Mouse (Mus musculus) stomach, postnatal 0 days (tissue): ENCODE data around the gene Ezh2. TPM values are rescaled to one million over a fixed set of nuclear protein-coding genes. Genes with fewer than 3 reads are reported as not detected.

Experiments used
- ATAC-seq: fragments of 200-750 bp; cut with Nextera tagmentation; 2 replicates; pipeline ENCODE4 v1.8.0; 2017; ENCODE audit not compliant: low FRiP score, low TSS enrichment
- DNase-seq: peaks from one replicate; pipeline ENCODE4 v3.0.0-alpha.2; 2016; ENCODE audit warnings: low spot score
- H3K27ac ChIP-seq: fragments of 300-500 bp; sonication (generic); replicated peaks from 2 replicates; pipeline ENCODE4 v1.5.1; 2014; ENCODE audit warnings: mild to moderate bottlenecking, control low read depth
- H3K27me3 ChIP-seq: fragments of 300-500 bp; sonication (generic); 2 replicates; pipeline ENCODE4 v1.6.1; 2014; ENCODE audit warnings: low read length; ENCODE audit not compliant: control insufficient read depth, insufficient read depth
- H3K36me3 ChIP-seq: fragments of 300-500 bp; sonication (generic); 2 replicates; pipeline ENCODE4 v1.6.1; 2014; ENCODE audit warnings: low read length, mixed read lengths; ENCODE audit not compliant: control insufficient read depth, insufficient read depth
- H3K4me1 ChIP-seq: fragments of 300-500 bp; sonication (generic); replicated peaks from 2 replicates; pipeline ENCODE4 v1.6.1; 2014; ENCODE audit warnings: antibody characterized with exemption; ENCODE audit not compliant: control insufficient read depth, insufficient read depth
- H3K4me2 ChIP-seq: fragments of 300-500 bp; sonication (generic); replicated peaks from 2 replicates; pipeline ENCODE4 v1.6.1; 2014; ENCODE audit warnings: low read depth, mild to moderate bottlenecking, control low read depth, moderate library complexity
- H3K4me3 ChIP-seq: fragments of 300-500 bp; sonication (generic); 2 replicates; pipeline ENCODE4 v1.5.1; 2014; ENCODE audit warnings: low read depth, low read length, control low read depth
- H3K9ac ChIP-seq: fragments of 300-500 bp; sonication (generic); 2 replicates; pipeline ENCODE4 v1.6.1; 2014; ENCODE audit warnings: mild to moderate bottlenecking, low read length, control low read depth, mixed read lengths
- H3K9me3 ChIP-seq: fragments of 300-500 bp; sonication (generic); 2 replicates; pipeline ENCODE4 v1.6.1; 2016; ENCODE audit warnings: low read length; ENCODE audit not compliant: control insufficient read depth
- CTCF ChIP-seq: IDR thresholded peaks from 2 replicates; pipeline ENCODE4 v1.5.1; 2016; ENCODE audit warnings: antibody characterized with exemption, low read depth, mild to moderate bottlenecking, moderate library complexity
- EP300 ChIP-seq: optimal IDR thresholded peaks from 2 replicates; pipeline ENCODE3; 2016; ENCODE audit warnings: antibody characterized with exemption
- WGBS: fragments of 180-500 bp; shearing (Covaris S2); extraction: QIAGEN DNeasy Blood & Tissue Kit; methylation state at CpG from one replicate; pipeline ENCODE4 v1.1.7; 2014; 5-methylcytosine and 5-hydroxymethylcytosine counted together
- polyA plus RNA-seq: library from polyadenylated mRNA; unstranded; fragments of >200 nt; fragmentation: Nextera tagmentation; extraction: Ambion mirVana; gene quantifications from 2 replicates; pipeline ENCODE4 v1.2.1, GENCODE M21; 2015

Ezh2 gene
- polyA plus RNA-seq, 1 experiment from 2014 or later, result 27.1 TPM

DNA sequence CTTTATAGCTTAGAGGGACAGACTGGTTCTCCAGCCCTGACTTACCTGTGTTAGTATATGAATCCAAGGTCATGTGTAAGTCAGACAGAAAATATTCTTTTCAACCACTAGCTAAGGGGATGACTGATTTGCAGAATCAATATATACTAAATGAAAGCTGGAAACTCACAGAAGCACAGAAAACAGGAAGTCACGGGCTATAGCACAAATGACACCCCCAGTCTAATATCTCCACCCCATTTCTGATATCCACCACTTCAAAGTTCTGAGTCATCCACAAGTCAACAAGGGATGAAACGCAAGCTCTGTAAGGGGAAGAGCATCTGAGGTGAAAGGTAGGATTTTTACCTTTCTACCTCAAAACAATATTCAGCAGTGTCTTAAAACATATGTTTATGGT lies 34.3 kb downstream of the Ezh2 start:
- 0 out of 2 replicates have a peak, but pooled peaks cover under 1% of the 10 kb centered on the region for H3K36me3 ChIP-seq
- H3K9me3 ChIP-seq, result no peaks in the 10 kb centered on the region
- 65% methylated on average over 2 of the region's 2 CpGs for WGBS
- no peak overlapping the region for H3K4me2 ChIP-seq
- no peaks in the 10 kb centered on the region for H3K27me3 ChIP-seq
- TF ChIP-seq CTCF, result no peak
- TF ChIP-seq EP300, result no peak
- H3K4me3 ChIP-seq, result no peak overlapping the region
- no peaks in the 10 kb centered on the region for H3K4me1 ChIP-seq
- ATAC-seq (no peak), DNase-seq (no peak)
- no peak overlapping the region for H3K9ac ChIP-seq
- H3K27ac ChIP-seq, result no peak overlapping the region

DNA sequence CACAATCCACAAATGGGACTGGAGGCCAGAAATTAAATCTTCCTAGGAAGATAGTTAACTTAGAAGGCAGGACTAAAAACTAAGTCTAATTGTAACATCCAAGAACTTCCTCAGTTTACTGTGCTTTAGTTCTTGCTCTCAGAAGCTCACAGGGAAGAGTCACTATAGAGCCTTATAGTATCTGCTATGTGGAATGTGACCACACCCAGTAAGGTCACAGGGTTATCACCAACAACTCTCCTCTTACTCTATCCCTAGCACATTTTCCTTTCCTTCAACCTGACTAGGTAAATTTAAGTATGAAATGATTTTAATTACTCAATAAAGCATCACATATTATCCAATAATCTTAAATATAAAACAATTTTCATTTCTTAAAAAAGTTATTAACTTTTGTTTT lies 34.7 kb downstream of the Ezh2 start:
- Histone ChIP-seq H3K27ac (no peak overlapping the region), H3K4me3 (no peak overlapping the region), H3K36me3 (0 out of 2 replicates have a peak, but pooled peaks cover 2% of the 10 kb centered on the region), H3K9me3 (no peaks in the 10 kb centered on the region), H3K9ac (no peak overlapping the region), H3K4me2 (no peak overlapping the region), H3K27me3 (no peaks in the 10 kb centered on the region), H3K4me1 (no peaks in the 10 kb centered on the region)
- DNase-seq (no peak), ATAC-seq (no peak)
- TF ChIP-seq EP300 (no peak), CTCF (no peak)

DNA sequence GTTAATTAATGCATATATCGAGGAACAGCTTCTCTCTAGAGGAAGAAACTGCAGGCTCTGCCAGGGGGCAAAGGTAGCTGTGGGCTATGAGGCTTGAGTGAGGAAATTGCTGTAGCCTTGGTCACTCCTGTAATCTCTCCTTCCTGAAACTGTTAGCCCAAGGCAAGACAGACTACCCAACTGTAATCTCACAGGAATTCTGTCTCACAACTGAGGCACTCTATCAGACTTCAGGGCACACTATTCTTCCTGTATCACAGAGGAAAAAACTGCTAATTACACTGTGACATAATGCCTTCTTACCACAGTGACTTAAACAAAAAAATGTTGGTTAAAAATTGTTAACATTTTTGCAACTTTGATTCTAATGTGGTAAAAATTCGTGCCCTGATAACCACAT lies 35.9 kb downstream of the Ezh2 start:
- H3K4me1 ChIP-seq, result no peaks in the 10 kb centered on the region
- H3K27me3 ChIP-seq, result no peaks in the 10 kb centered on the region
- H3K9ac ChIP-seq, result no peak overlapping the region
- WGBS, result 89% methylated on average over 2 of the region's 2 CpGs
- no peak for TF ChIP-seq EP300
- no peak for TF ChIP-seq CTCF
- no peak overlapping the region for H3K4me3 ChIP-seq
- H3K27ac ChIP-seq, result no peak overlapping the region
- peaks cover 4% of the 10 kb centered on the region for H3K36me3 ChIP-seq
- no peaks in the 10 kb centered on the region for H3K9me3 ChIP-seq
- ATAC-seq, result no peak
- DNase-seq, result no peak
- H3K4me2 ChIP-seq, result no peak overlapping the region

DNA sequence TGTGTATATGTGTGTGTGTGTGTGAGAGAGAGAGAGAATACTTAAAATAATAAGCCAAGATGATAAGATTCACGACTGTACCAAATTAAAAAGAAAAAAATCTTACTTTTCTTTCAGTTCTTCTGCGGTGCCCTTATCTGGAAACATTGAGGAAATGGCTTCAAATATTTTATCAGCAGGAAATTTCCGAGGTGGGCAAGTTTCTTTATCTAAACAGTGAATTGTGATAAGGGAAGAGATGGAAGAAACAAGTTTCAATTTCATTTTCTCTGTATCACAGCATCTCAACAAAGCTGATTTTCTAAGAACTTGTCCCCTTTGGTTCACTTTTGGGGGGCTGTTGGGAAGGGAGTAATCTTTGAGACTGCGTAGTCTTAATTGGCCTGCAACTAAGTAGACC lies 42.9 kb downstream of the Ezh2 start:
- Histone ChIP-seq H3K27me3 (no peaks in the 10 kb centered on the region), H3K27ac (no peak overlapping the region), H3K4me1 (no peaks in the 10 kb centered on the region), H3K9ac (no peak overlapping the region), H3K4me2 (no peak overlapping the region), H3K4me3 (no peak overlapping the region), H3K9me3 (no peaks in the 10 kb centered on the region), H3K36me3 (peaks cover 4% of the 10 kb centered on the region)
- no peak for DNase-seq
- WGBS, result 71% methylated on average over 4 of the region's 4 CpGs
- TF ChIP-seq CTCF (no peak), EP300 (no peak)
- ATAC-seq, result no peak

DNA sequence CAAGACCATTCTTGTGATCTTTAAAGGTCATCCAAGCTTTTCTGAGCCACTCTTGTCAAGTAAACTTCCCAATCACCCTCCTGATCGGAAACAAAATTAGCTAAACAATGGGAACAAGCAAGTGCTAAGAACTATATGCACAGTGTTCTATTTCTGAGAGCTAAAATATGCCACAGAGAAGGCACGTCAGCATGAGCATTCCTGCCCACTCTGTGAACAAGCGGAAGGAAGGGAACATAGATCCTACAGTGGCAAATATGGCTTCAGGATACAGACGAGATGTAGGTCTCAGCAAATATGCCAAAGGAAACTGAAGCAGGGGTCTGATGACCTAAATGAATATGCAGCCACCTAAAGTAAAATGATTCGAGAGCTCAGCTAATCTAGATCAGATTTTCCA lies 59.8 kb downstream of the Ezh2 start:
- no peak overlapping the region for H3K27ac ChIP-seq
- no peaks in the 10 kb centered on the region for H3K4me1 ChIP-seq
- H3K36me3 ChIP-seq, result peaks cover 4% of the 10 kb centered on the region
- H3K4me2 ChIP-seq, result no peak overlapping the region
- no peak for DNase-seq
- WGBS, result 89% methylated on average over 5 of the region's 5 CpGs
- H3K9ac ChIP-seq, result no peak overlapping the region
- no peak for TF ChIP-seq EP300
- no peak for TF ChIP-seq CTCF
- H3K9me3 ChIP-seq, result no peaks in the 10 kb centered on the region
- H3K4me3 ChIP-seq, result no peak overlapping the region
- H3K27me3 ChIP-seq, result no peaks in the 10 kb centered on the region
- no peak for ATAC-seq

DNA sequence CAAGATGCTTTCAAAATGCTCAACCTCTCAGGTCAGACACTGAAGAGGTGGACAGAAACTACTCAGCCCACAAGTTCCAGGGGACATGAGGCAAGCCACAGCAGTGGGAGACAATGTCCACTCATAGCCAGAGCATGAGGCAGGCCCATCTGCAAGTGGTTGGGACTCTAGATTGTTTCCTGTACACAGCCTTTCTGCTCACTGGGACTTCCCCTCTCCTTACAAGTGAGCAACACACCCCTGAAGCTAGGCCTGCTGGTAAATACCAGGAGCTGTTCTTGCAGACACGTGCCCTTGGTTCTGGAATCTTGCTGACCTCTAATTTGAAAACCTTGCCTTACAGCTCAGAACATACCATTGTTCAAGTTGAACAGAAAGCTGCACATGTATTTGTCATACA lies 62.6 kb downstream of the Ezh2 start:
- H3K27me3 ChIP-seq, result no peaks in the 10 kb centered on the region
- no peaks in the 10 kb centered on the region for H3K9me3 ChIP-seq
- no peak overlapping the region for H3K27ac ChIP-seq
- H3K4me2 ChIP-seq, result no peak overlapping the region
- DNase-seq (no peak), ATAC-seq (no peak)
- peaks cover 3% of the 10 kb centered on the region; the same call in 1 of the 2 replicates for H3K36me3 ChIP-seq
- H3K4me3 ChIP-seq, result no peak overlapping the region
- TF ChIP-seq EP300 (no peak), CTCF (no peak)
- 63% methylated on average over 1 of the region's 1 CpGs for WGBS
- no peaks in the 10 kb centered on the region for H3K4me1 ChIP-seq
- H3K9ac ChIP-seq, result no peak overlapping the region

DNA sequence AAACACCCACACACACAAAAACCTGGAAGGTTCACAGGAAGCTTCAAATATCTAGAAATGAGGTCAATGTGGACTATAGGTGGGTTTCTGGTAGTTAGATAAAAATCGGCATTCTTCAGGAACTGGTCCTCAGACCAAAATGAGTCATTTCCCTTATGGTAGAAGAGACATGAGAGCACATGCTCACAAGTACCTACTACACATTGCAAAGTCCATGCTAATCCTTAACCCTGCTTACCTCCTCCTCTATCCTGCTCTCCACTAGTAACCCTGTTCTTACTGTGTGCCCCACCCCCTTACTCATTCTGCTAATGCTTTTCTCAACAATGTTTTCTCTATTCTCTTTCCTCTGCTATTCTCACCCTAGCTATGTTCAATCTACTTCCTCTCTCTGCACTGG lies 67.5 kb downstream of the Ezh2 start:
- ATAC-seq, result peak; percentile 63

More for the DNA sequence above, 67.5 kb downstream of the Ezh2 start:
- H3K4me1 ChIP-seq, result no peaks in the 10 kb centered on the region
- H3K27ac ChIP-seq, result no peak overlapping the region
- no peak overlapping the region for H3K4me2 ChIP-seq
- no peak for TF ChIP-seq CTCF
- TF ChIP-seq EP300, result no peak
- no peak overlapping the region for H3K9ac ChIP-seq
- H3K4me3 ChIP-seq, result no peak overlapping the region
- no peak for DNase-seq
- H3K27me3 ChIP-seq, result no peaks in the 10 kb centered on the region
- H3K36me3 ChIP-seq, result peaks cover 20% of the 10 kb centered on the region
- H3K9me3 ChIP-seq, result no peaks in the 10 kb centered on the region
- WGBS, result 55% methylated on average over 1 of the region's 1 CpGs
